Mouse (Mus musculus): ENCODE results near the gene Bak1.
"Not testable (repeated sequence)": the region's sequence is repeated elsewhere in the genome, so short reads cannot be mapped to it uniquely, and the experiment has no call there.

Gene Bak1

GRCm38 (mm10) chr17:26979426-26979825 is 49.4 kb downstream of the Bak1 start:
- DNase-seq (ENCODE audit: low spot score): no peak

- not testable (repeated sequence) for DNase-seq (ENCODE audit: low spot score)
These were observed 51.5 kb downstream of the Bak1 start for GRCm38 (mm10) chr17:26977354-26977753.

DNA sequence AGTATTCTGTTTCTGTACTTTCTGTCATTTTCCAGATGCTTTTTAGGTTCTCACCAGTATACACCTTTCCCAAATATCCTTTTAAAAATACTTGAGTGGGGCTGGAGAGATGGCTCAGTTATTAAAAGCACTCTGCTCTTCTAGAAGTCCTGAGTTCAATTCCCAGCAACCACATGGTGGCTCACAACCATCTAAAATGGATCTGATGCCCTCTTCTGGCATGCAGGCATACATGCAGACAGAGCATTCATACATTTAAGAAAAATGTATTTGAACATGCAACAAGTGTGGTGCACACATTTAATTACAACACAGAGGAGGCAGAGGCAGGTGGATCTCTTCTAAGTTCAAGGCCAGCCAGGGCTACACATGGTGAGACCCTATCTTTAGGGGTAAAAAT is 53.4 kb downstream of the Bak1 start:
- no peak for DNase-seq (ENCODE audit: low spot score)

DNA sequence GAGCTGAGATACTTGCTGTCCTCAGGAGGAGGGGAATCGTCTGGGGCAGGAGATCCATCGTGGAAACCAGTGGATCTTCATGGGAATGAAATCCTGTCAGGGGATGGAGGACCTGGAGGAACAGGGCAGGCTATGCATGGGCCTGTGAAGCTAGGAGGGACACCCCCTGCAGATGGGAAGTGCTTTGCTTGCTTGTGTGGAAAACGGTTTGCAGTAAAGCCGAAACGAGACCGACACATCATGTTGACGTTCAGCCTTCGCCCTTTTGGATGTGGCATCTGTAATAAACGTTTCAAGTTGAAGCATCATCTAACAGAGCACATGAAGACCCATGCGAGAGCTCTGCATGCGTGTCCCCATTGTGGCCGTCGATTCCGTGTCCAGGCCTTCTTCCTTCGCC is 54.3 kb downstream of the Bak1 start:
- DNase-seq (ENCODE audit: low spot score): no peak

DNA sequence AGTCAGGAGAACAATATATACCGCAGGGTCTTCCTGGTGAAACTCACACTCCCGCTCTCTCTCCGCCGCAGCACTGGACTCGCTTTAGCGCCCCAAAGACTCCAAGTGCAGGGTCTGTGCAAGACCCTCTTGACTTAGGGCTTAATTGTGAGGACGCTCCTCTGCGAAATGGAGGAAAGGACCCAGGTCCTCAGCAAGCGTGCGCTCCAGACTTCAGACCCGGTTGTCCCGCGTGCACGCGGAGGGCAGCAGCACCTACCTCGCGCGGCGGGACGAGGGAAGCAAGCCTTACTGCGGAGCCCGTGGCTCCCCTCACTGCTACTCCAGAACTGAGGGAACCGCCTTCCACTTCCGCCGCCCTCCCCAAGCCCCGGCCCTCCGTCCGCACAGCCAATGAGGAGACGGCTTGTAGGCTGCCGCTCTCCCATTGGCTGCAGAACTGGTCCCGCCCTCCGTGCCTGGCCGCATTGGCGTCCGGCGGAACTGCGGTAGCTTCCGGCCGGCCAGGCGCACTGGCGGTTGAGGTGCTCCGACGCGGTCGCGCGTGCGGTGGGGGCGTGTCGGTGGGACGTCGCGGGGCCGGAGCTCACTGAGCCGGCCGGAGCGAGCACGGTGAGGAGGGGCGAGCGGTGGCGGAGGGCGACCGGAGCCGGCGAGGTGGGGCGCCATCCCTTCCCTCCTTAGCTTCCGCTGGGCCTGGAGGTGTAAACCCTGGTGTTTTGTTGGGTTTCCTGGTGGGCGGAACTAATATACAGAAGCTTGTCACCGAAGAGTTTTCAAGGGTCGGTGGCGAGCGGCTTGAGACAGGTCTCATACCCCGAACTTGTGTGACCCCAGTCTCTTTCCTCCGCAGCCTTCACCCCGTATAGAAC is 55.9 kb downstream of the Bak1 start, which contains the start of gene Zbtb9:
TSS of gene Zbtb9 (plus strand) at position 465 of the 872 bp plus-strand sequence.
- peak; percentile 88 for DNase-seq (ENCODE audit: low spot score)

DNA sequence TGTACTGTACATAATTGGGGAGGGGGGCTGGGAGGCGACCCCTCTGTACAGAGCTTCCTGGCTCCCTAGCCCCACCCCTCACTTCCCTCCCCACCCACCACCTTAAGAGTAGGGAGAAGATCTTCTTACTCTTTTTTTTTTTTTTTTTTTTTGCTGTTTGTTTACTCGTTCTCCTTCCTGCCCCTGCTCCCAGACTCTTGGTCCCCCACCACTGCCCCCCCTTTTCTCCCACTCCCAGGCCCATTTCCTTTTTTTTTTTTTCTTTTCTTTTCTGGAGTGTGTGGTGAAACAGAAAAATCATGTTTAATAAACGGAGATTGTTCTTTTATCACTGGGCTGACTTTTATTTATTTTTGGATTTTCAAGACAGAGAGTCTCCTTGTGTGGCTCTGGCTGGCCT is 56.7 kb downstream of the Bak1 start:
- no peak for DNase-seq (ENCODE audit: low spot score)

- DNase-seq (ENCODE audit: low spot score): no peak
These were observed 57.4 kb downstream of the Bak1 start for GRCm38 (mm10) chr17:26971247-26971905.

DNA sequence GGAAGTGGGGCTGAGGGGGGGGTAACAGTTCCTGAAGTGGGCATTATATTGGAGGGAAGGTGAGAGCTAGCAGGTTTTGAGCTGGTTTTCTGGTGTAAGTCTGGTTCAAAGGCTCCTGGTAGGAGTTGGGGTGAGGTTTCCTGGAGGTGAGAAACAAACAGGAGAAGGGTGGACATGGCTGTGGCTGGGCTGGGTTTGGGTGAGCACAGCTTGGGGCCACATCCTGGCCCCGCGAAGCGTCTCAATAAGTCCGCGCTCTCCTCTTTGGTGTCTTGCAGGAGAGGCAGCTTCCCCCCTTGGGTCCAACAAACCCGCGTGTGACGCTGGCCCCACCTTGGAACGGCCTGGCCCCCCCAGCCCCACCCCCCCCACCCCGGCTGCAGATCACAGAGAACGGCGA is 58.6 kb downstream of the Bak1 start:
- no peak for DNase-seq (ENCODE audit: low spot score)

All from urinary bladder, postnatal 10 days (tissue).